Mouse (Mus musculus) embryo, embryonic 9.5 days (tissue): Measurements from ENCODE around the gene Trpm5.

Source experiments
- DNase-seq: peaks from one replicate; pipeline ENCODE4 v3.0.0-alpha.2; 2017; ENCODE audit errors: extremely low spot score

Trpm5 gene

DNA sequence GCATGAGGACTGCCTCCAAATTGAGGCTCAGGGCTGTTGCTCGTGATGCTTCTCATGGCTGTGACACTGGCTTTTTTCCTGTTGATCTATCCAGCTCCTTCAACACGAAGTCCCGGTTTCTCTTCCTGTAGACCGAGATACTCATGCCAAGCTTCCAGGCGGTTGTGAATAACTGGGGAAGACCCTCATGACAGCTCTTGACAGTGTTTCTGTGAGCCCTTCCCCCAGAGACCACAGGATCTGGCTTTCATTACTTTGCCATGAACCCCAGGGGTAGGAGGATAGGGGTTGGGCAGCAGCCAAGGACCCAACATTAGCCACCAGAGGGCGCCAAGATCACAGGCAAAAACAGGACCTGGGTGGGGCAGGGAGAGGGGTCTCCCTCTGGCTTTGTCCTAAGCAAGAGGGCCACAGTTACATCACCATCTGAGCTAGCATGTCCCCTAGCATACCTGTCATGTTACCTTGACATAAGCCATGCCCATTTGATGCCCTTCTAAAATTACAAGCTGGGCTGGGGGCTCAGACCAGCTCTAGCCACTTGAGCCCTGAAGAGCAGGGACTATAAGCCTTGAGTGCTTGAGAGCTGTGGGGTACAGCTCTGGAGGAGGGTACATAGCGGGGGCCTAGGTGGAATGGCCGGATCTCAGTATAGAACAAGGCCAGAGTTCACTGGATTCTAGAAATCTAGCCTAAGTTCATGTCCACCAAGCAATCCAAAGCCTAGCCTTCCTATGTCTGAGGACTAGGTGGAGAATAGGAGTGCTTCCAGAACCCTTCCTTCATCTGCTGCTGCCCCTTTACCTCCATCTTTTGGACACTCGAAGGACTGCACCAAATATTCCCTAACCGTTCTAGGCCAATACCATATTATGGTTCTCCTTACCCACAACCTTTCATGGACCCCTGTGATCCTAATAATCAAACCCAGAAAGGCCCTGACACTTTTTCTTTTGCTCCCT, at the start of gene Trpm5:
Gene Trpm5, minus strand, starts transcription at position 51 of the 962 bp plus-strand sequence.
- DNase-seq, result peak; percentile 82

DNA sequence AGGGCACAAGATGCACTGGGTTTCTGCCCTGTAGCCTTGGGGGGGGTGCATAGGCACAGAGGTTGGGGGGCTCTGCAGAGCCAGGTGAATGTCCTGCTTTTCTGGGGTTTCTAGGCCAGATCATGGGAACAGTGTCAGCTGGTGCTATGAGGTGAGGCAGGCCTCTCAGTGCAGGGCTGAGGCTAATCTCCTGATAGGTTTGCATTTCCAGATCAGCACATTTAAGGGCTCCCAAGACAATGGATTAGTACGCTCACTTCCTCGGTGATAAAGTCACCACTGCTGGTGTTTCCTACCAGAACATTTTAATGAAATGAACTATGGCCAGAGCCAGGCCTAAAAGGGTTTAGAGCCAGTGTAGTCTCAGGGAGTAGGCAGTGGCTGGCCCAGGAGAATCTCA, 48.2 kb upstream of the Trpm5 start:
- no peak for DNase-seq

DNA sequence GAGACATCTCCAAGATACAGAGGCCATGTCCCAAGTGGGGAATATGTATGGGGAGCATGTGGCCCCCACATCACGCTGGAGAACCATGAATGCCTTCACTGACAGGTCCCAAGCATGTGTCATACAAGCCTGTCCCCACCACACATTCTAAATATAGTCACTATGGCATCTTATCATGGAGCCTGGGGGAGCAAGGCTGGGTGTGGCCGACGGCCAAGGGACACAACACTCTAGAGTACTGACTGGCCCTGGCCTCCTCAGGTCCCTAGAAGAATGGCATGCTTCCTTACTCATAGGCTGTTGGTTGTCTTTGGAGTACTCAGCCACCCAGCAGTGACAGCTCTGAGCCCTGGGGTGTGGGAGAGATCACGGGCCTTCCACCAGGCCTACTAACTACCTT, 45.5 kb upstream of the Trpm5 start:
- DNase-seq, result no peak

DNA sequence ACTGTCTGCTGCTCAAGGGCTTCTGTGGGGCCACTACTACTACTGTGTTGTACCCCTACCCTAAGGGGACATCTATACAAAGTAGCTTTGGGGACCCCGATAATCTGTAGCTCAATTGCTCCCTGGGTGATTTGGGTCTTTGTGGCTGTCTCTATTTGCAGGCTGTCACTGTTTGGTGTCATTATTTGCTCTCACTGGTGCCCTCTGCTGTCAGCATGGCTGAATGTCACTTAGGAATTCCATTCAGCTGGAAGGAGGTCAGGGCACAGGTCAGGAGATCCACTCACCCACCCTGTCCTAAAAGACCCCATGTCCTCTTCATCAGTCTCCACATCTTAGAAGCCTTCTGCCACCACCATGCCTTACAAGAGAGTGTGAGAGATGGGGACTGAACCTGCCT, 44.3 kb upstream of the Trpm5 start:
- DNase-seq, result peak; percentile 60

DNA sequence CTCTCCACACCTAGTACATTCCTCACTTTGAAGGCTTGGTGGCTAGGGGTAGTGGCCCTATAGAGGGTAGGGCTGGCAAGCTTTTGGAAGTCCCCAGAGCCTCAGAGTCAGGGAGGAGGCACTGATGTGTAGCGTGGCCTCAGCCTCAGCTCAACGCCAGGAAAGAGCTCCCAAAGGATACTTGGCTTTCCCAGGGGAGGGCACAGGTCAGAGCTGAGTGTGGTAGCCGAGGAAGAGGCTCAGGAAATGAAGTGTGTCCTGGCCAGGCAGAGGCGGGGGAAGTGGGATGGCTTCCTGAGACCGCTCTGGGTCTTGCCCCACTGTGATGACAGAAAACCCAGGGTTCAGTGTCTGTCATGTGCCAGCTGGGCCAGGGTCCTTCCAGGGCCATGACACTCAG, 42.1 kb upstream of the Trpm5 start:
- no peak for DNase-seq

DNA sequence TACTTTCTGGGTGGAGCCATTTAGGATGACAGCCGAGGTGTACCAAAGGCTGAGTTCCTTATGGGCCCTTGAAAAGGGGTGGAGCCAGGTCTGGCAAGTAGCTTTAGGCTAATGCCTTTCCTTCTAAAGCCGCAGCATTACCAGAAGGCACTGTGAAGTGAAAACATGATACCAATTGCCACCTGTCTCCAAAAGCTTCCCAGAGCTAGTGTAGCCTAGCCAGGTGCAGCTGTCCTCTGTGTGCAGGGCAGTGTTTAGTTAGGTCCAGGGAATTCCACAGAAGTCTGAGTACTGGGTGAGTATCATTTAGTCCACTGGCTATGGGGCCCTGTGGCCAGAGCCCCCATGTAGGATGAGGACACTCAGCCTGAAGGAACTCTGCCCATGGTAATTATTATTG, 41.7 kb upstream of the Trpm5 start:
- DNase-seq, result no peak

DNA sequence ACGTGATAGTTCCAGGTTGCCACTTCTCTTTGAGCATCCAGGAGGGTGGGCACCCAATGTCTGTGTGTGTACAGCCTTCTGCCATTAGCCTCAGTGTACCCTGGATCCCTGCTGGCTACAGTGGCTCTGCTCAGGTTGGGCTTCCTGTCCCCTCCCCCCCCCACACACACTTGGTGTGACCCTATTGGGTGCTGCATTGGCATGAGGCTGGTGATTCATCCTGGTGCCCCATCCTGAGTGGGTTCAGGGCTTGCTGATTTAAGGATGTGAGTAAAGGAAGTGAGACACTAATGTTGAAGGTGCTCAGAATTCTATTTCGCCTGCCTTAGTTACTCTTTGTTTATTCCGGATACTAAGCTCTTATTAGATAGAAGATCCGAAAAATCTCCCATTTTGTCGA, 38.4 kb upstream of the Trpm5 start:
- DNase-seq, result no peak

DNA sequence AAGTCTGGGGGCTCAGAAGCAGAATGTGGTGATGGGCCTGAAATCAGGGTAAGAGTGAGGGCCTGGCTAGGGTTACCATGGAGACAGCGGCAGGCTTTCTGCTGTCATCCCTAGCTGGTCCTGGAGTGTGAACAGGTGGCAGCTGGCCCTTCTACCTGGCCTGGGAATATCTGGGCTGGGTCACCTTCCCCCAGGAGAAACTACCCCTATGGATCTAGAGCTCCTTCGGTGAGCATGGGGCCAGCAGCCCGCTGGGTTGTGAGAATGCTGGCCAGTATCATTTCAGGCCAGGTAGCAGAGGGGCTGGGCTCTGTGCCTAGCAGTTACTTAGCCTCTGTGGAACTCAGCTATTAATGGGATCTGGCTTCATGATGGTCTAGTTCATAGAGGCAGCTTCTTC, 30.5 kb upstream of the Trpm5 start:
- DNase-seq, result no peak

DNA sequence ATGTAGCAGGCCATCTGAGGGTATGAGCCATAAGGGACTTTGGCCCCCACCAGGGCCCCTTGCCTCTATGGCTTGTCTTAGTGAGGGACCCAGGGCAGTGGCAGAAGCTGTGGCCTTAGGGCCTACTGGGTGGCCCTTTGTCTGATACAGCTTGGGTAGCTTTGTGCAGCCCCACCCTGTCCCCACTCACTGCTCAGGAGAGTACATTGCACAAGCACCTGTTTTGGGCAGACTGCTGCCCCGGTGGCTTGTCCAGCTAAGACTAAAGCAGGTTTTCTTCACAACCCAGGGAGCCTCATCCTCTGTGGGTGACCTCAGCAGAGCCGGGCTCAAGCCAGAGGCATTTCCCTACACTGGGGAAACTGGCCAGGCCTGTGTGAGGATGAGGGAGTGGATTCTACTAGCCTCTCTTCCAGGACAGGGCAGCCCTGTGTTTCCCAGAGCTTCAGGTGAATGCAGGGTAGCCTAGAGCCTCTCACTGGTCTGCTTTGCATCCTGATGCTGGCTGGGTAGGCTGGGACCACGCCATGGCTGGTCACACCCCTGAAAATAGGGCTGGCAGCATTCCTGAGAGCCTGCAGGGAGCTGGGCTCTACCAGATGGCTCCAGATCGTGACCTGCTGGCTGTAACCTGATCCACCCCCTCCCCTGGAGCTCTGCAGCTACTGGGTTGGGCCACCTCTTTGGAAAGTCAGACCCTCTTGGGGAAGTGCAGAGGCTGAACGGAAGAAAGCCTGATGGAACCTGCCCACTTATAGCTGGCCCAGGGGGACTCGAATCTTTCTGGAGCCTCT, 29.6 kb upstream of the Trpm5 start:
- peak; percentile 80 for DNase-seq

DNA sequence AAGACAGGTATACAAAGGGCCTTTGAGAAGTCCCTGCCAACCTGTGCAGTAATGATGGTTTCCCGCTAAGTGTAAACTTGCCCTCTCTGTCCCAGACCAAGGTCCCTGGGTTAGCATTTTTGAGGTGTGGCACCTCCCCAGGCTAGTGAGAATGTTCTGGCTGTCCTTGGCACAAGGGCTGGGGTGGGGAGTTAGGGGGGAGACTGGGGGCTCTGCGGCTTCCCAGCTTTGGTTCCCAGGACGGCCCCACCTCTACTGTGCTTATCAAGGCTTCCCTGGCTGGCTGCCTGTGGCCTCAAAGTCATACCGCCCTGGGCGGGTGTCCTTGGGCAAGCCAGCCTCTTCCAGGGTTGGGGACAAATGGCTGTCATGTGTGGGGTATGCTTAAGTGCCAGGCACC, 27.7 kb upstream of the Trpm5 start:
- DNase-seq, result no peak

DNA sequence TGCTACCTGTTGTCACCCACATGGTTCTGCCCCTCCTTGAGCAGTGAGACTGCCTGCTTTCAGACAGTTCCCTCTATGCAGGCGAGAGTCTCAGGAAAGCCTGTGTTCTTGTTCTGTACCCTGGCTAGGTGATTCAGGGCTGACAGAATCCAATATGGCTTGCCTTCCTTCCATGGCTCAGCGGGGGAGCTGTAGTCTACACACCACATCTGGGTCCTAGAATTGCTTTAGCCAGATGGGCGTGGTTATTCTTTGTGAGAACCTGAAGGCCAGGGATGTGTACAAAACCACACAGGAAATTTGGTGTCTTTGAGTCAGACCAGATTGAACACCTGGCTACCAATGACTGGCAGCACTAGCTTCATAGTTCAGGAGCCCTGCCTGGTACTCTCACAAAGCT, 25.4 kb upstream of the Trpm5 start:
- no peak for DNase-seq

DNA sequence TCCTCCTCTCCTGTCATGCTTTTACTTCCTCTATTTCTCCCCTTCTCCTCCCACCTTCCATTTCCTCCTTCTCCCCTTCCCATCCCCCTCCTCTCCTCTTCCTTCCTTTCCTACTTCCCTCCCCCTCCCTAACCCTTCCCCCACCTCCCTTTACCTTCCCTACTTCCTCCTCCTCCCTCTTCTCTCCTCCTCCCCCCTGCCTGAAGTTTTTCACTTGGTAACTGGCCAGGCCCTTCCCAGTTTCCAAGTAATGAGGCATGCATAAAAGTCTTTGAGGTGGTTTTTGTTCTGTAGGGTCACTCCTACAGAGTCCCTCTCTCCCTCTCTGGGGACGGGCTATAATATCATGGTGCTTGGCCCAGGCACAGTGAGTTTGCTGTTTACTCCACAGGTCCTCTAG, 25.0 kb upstream of the Trpm5 start:
- no peak for DNase-seq

DNA sequence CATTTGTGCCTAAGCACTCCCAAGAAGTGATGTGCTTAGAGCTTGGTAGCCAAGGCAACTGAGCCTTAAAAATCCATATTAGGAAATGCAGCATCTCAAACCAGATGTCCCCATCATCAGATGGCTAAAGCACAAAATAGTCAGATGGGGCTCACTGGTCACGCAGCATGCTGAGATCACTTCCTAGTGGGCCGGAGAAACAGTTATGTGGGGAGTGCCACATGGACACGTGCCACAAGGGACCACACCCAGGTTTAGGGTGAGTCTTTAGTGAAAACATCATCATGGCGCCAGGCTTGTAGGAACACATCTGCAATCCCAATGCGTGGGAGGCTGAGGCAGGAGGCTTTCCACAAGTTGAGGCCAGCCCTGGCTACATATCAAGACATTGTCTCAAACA, 22.1 kb upstream of the Trpm5 start:
- DNase-seq, result no peak

DNA sequence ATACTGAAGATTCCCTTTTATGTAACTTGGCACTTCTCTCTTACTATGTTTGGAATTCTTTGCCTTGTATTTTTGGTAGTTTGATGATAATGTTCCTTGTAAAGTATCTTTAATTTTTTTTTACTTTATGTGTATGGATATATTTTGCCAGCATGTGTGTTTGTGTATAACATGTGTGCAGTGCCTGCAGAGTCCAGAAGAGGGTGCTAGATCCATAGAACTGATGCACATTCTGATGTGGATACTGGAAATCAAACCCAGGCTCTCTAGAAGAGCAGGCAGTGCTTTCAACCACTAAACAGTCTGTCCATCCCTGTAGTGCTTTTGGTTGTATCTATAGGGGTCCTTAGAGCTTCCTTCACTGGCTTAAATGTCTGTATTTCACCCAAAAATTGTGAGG, 20.3 kb upstream of the Trpm5 start:
- no peak for DNase-seq

DNA sequence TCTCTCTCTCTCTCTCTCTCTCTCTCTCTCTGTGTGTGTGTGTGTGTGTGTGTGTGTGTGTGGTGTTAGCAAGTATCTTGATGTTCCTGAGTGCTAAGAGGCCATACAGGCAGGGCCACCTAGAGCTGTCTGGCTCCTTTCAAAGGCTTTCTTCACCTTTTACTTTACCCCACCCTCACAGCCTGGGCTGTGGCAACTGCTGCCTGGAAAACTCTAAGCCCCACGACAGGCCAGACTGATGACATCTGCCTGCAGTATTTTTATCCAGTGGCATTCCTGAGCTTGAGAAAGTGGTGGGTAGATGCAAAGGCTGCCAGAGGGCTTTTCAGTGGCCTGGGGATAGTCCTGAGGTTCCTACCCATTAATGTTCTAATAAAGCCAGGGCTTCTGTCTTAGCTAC, 18.0 kb upstream of the Trpm5 start:
- no peak for DNase-seq

DNA sequence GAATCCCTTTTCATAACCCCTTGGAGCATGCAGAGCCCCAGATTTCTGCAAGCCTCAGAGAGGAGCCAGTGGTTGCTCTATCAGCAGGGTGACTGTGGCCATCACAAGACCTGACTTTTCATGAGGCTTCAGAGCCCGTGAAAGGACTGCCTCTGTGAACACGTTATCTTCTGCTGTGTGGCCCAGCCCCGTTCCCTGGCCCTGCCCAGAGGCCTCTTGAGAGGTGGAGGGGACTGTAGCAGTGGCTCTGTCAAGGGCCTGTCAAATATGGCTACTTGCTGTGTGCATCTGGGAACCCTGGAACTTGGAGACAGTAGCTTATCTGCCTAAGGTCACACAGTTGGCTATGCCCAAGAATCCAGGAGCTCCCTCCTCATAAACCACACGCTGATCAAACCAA, 17.3 kb upstream of the Trpm5 start:
- DNase-seq, result no peak

DNA sequence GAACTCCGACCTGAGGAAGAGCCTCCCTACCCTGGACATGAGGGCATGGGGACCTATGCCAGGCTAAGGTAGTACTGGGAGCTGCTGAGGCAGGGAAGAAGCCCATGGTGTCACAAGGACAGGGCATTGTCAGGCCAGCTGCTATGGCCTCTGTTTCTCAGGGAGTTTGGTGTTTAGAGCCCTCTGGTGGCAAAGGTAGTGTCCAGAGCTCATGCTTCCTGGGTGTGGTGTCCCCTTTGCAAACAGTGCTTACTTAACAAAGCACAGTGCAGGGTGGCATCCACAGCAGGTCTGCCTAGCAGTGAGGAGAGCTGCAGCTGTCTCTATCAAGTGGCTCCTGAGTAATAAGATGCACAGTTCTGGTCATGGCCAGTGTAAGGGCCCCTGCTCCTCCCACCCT, 16.4 kb upstream of the Trpm5 start:
- no peak for DNase-seq

DNA sequence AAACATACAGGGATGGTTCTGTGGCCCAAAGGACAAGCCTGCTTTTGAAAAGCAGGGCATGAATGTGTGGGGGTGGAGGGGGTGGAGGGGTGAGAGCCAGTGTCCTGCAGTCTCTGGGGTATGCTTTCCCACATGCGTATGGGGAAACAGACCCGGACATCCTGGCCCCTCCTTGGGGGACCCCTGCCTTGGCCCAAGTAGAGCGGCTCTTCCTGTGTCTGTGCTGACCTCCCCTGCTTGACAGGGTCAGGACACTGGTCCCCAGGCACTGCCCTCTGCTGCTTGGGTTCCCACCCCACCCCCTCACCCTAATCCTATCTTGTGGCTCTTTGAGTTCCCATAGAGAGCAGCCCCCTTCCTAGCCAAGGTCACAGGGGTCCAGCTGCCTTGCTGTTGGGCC, 15.3 kb upstream of the Trpm5 start:
- no peak for DNase-seq

DNA sequence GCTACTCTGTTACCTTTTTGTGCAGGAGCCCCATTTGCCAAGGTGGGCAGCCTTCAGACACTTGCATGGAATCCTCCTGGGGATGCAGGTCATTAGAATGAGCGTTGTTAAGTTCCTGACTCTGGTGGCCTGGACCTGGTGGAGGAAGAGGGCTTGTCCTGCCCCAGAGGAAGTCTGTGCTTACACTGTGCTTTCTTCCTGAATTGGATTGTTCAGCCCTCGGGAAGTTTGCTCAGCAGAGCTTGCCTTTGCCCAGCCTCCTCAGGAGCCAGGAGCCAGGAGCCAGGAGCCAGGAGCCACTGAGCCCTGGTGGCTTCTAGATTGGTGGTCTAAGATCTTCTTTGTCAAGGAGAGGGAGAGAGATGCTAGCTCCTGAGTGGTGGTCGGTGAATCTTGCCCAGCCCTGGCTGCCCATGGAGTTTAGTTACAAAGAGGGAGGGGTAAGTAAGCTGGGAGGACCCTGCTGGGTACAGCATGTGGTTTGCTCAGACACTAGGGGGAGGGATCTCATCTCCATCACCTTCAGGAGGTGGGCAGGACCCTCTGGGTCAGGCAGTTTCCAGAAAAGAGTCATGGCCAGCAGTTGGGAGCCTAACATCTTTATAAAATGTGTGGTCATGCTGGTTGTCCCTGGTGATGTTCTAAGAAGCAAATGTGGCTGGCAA, 14.7 kb upstream of the Trpm5 start:
- no peak for DNase-seq

DNA sequence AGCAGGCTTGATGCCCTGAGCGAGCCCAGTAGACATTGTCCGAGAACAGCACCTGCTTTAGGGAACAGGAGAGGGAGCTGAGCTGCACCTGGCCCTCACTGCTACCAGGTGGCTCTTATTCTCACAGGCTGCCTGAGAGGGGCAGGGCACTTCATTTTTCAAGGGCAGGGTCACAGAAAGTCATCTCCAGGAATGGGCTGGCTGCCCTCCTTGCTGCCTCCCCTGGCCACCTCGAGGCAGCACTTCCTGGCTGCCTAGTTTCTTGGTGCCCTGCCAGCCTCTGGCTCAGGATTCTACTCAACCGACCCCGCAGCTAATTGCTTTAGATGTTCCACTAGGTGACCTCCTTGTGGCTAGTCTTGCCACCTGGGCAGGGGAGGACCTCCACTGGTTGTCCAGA, 13.8 kb upstream of the Trpm5 start:
- no peak for DNase-seq

DNA sequence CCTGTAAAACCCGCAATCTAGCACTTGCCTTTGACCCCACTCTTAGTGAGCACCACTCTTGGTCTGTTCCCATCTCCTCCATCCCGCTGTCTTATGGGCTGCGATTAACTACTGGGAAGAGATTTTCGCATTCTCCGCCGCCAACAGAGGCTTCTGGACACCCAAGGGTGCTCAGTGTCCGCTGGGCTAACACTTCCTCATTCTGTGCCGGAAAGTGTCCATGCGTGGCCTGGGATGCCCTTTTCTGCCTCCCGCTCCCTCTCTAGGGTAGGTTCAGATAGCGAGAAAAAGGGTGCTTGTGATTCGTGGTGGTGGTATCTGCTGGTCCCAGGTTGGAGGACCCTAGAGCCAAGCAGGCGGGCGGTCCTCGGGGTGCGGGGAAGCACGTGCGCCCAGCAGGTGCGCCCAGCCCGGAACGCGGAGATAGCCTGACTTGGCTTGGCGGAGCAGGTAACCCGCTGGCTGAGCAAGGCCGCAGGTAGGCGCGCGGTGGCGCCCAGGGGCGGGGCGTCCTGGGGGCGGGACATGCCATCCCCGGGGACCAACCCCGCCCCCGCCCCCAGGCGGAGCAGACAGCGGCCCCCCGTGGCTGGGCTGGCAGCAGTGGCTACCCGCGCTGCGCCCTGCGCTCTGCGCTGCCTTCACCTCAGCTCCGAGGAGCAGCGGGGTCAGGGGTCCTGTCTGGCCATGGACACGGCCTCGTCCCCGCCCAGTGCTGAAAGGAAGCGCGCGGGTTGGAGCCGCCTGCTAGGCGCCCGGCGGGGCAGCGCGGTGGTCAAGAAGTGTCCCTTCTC, 12.4 kb upstream of the Trpm5 start:
- peak; percentile 39 for DNase-seq

DNA sequence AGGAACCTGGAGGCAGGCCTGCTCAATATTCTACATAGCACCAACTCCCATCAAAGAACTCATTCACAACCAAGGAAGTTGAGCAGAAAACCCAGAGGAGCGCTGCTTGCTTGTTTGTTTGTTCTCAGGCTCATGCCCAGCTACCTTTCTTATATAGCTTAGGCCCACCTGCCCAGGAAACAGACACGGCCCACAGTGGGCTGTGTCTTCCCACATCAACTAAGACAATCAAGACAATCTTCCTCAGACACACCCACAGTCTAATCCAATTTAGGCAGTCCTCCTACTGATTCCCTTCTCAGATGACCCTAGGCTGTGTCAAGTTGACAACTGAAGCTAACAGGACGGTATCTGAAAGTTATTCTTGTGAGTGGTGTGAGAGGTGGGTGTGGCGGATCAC, 11.6 kb upstream of the Trpm5 start, which contains the start of gene Kcnq1:
Gene Kcnq1, plus strand, starts transcription at position 301 of the 400 bp plus-strand sequence.
- no peak for DNase-seq
